Mouse (Mus musculus) hindlimb bud, embryonic 11.5 days (tissue): Measurements from ENCODE around the gene Efcab5.
A peak's percentile ranks its signal among the peaks of the same experiment; 100 is the strongest.
"Not testable (repeated sequence)": the region's sequence is repeated elsewhere in the genome, so short reads cannot be mapped to it uniquely, and the experiment has no call there.

ENCODE experiments used
- DNase-seq: peaks from one replicate; pipeline ENCODE4 v3.0.0-alpha.2; 2012; ENCODE audit warnings: low read depth, low spot score; ENCODE audit errors: extremely low spot score

The Efcab5 gene

GRCm38 (mm10) chr11:77179771-77180170 lies 9.0 kb downstream of the Efcab5 start:
- no peak for DNase-seq

- DNase-seq = no peak
Measured at GRCm38 (mm10) chr11:77174531-77174930, 14.2 kb downstream of the Efcab5 start.

GRCm38 (mm10) chr11:77173731-77174130 lies 15.0 kb downstream of the Efcab5 start:
- no peak for DNase-seq

- no peak for DNase-seq
Measured at GRCm38 (mm10) chr11:77160744-77161143, 28.0 kb downstream of the Efcab5 start.

- no peak for DNase-seq
Measured at GRCm38 (mm10) chr11:77160341-77160740, 28.4 kb downstream of the Efcab5 start.

GRCm38 (mm10) chr11:77154214-77154613 lies 34.6 kb downstream of the Efcab5 start:
- DNase-seq = no peak

- no peak for DNase-seq
Measured at GRCm38 (mm10) chr11:77150806-77151205, 38.0 kb downstream of the Efcab5 start.

GRCm38 (mm10) chr11:77149783-77150630 lies 38.8 kb downstream of the Efcab5 start:
- not testable (repeated sequence) for DNase-seq

- DNase-seq = no peak
Measured at GRCm38 (mm10) chr11:77148774-77149173, 40.0 kb downstream of the Efcab5 start.

- no peak for DNase-seq
Measured at GRCm38 (mm10) chr11:77147753-77148152, 41.0 kb downstream of the Efcab5 start.

GRCm38 (mm10) chr11:77145423-77145822 lies 43.3 kb downstream of the Efcab5 start:
- no peak for DNase-seq

- DNase-seq = no peak
Measured at GRCm38 (mm10) chr11:77141938-77142337, 46.8 kb downstream of the Efcab5 start.

GRCm38 (mm10) chr11:77139976-77140375 lies 48.8 kb downstream of the Efcab5 start:
- DNase-seq = no peak

- DNase-seq = no peak
Measured at GRCm38 (mm10) chr11:77133450-77133849, 55.3 kb downstream of the Efcab5 start.

- DNase-seq = no peak
Measured at GRCm38 (mm10) chr11:77132580-77132979, 56.2 kb downstream of the Efcab5 start.

- no peak for DNase-seq
Measured at GRCm38 (mm10) chr11:77128562-77128961, 60.2 kb downstream of the Efcab5 start.

GRCm38 (mm10) chr11:77111141-77111540 lies 77.6 kb downstream of the Efcab5 start:
- DNase-seq = no peak

- no peak for DNase-seq
Measured at GRCm38 (mm10) chr11:77108442-77108841, 80.3 kb downstream of the Efcab5 start.

- not testable (repeated sequence) for DNase-seq
Measured at GRCm38 (mm10) chr11:77107872-77108271, 80.9 kb downstream of the Efcab5 start.

GRCm38 (mm10) chr11:77106961-77107360 lies 81.8 kb downstream of the Efcab5 start:
- no peak for DNase-seq

- peak; percentile 64 for DNase-seq
Measured at GRCm38 (mm10) chr11:77100137-77100937, 88.4 kb downstream of the Efcab5 start.
